Mouse (Mus musculus): Measurements from ENCODE around the gene Atg4c.

The Atg4c gene

DNA sequence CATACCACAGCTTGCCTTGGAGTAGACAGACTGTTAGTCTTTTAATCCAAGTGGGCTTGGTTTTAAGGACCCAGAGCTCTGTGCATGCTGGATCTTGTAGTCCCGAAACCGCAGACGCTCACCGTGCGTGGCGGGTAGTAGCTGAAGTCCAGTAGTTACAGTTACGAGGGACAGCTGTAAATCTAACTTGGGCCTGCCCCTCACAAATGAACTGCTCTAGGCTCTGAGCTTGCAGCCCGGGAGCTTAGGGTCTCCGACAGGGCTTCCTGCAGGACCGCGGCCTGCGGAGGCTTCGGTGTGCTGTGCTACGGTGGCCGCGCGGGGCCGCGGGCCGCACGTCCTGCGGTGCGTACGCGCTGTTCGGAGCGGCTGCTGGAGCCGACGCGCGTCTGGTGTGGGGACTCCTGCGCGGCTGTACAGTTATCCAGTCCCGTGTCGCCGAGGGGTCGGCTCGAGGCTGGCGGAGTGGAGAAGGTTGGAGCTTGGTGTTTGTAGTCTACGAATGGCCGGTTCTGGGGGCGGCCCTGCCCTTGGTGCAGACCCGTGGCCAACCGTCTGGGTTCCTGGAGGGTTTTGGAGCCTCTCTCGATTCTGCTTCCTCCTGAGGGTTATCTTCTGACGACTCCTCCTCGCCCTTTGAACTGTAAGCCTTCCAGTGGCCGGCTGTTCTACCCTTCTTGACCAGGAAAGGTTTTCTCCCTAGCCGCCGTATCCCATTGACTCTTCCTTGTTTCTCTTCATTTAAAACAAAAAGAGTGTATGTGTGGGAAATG is at the start of gene Atg4c:
Gene Atg4c, plus strand, starts transcription at position 125 of the 773 bp plus-strand sequence.
- peak; percentile 77 to 79 for DNase-seq

DNA sequence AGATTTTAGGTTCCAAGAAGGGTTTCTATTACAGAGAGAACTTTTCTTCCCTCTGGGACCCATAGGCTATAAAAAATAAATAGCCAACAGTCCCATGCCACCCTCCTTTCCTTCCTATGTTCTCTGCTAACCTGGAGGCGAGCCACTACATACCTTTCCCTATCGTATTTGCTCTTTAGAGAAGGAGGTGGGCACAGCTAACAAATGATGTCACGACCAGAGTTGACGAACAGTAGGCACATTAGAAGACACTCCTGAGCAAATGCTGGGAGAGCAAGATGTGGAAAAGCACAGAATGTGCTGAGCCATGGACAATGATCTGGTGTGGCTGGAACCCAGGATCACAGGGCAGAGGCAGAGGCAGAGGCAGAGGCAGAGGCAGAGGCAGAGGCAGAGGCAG is 42.3 kb upstream of the Atg4c start:
- no peak for DNase-seq

DNA sequence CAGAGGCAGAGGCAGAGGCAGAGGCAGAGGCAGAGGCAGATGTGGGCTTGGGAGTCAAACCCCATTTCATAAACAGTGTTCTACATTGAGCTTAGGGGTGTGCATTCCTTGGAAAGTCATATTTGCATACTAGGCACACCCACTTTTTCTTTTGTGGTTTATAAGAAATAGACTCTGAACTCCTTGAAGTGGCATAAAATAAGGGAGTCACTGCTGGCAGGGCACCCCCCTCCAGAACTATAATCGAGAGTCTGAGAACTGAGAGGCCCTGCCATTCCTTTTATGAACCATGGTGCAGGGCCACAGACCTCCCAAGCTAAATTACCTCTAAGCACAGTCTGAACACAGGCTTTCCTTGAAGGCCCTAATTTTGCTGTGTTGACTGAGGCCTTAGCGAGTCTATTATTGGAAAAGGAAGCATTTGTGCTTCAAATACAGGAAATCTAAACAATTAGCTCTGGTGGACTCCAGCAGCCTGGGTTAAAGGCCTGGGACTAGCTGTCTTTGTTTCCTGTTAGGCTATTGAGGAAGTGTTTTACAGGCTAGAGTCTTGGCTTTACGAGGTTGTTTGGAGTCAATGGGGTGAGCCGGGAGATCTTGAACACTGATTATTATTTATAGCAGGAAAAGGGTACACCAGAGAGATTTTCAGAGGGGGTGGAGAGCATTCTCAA is 41.7 kb upstream of the Atg4c start:
- peak; percentile 19 to 37 for DNase-seq

DNA sequence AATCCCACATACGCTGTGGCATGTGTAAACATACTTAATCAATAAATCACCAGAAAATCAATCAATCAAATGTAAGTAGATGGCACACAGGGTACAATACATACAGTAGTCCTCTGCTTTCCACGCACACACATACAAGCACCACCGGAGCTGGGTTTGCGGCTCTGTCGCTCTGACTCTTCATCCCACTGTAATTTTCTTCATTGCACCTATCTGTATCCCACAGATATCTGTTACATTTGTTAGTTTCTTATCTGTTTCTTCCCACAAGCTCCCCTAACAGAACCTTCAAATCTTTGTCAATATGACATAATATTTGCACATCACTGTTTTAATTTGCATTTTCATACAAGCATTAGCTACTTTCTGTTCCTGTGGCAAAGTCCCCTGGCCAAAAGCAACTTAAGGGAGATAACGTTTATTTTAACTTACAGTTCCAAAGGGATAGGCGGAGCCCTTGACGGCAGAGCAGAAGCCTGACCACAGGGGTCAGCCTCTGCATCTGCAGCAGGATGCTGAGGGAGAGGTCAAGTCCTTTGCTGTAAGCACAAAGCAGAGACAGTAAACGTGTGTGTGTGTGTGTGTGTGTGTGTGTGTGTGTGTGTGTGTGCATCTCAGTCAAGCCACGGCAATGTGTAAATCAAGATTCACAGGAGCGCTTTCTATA is 37.0 kb upstream of the Atg4c start:
- DNase-seq = no peak

DNA sequence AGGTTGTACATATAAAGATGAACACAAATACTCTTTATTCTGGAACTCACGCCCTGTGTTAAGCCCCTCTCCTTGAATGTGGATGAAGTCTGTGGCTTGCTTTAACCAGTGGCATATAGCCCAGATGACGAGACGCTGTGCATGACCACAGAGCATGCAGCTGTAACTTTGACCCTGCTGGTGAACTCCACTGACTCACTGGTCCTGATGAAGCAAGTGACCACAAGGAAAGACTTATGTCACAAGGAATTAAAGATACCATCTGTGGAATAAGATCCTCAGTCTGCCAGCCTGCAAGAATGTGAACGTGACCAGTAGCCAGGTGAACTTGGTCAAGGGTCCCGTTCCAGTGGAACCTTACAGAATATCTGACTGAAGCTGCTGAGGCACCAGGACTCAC is 35.2 kb upstream of the Atg4c start:
- no peak for DNase-seq

DNA sequence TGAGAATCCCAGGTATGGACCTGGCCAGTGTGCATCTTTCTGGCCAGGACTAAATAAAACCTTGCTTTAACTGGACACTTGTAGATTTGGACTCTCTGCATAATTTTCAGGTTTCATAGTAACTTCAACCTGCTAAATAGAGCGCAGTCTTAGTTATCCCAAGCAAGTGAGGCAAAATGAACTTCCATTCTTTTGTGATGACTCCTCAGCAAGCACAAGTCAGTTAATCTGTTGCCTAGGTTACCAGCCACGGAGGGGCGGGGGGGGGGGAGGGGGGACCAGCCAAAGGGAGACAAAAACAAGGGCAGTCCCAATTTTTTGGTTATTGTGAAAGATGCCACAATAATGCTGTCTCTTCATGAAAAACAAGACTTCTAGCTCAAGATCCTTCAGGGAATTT is 33.3 kb upstream of the Atg4c start:
- no peak for DNase-seq

DNA sequence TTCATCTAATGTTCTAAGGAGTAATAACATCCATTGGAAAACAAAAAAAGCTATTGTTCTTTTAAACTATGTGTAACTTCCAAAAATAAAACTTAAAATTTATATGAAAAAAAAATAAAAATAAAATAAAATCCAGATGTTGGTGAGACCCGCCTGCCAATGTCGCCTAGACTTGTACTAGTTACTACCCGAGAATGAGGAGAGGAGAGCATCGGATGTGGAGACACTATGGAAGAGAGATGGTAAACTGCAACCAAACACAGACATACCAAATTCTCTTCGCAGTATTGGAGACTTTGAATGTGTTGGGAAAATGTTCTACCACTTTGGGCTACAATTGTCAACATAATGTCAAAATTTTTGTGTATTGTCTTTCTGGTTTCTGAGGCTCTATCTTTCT is 32.8 kb upstream of the Atg4c start:
- DNase-seq = no peak

DNA sequence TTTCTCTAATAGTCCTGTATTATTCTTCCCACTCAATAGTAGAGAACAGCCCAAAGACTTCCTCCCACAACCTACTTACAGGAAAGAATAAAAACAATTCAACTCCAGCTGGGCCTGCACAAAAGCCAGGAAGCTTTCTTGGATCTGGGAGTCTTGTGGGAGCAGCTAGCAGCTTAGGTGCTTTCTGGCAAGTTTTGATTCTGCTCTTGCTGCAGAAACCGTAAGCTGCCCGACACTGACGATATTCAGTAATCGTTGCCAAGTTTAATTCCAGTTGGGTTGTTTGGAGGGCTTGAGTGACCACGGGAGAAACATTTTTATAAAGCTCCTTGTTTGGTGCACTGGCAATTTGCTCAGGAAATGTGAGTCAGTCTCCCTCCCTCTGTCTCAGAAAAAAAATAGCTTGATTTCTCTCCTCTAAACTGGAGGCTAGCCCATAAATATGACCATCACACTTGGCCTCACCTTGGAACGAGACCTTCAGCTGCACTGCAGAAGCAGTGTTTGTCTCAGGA is 32.2 kb upstream of the Atg4c start:
- no peak for DNase-seq

DNA sequence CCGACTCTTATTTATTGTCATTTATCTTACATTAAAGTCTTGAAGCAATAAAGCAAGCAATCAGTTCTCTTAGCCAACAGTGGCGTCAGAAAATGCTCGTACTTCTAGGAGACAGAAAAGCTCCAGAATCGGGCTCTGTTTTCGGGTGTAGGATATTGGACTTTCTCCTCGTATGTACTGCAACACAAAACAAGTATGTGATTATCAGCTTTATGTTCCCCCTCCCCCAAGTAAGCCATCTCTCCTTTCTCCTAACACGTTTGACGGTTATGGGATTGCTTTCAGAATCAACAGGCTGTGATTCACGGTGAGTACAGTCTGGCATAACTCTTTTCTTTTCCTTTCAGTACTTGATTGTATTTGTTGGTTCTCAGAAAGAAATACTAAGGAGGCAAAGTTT is 30.7 kb upstream of the Atg4c start:
- DNase-seq = no peak

DNA sequence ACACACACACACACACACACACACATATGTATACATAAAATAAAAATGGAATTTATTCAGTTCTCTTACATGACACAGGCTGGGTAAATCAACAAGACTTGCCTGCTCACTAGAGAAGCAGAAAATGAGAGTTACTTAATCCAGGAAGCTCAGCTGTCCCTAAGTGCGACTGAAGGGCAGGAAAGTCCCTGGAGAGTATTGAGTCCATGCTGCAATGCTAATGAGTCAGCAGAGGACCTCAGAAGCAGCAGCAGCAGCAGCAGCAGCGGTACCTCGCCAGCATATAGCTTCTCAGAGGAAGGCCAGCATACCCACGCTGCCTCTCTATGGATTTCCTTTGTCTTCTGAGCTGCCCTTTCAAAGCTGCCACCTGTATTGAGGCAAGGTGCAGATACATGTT is 30.2 kb upstream of the Atg4c start:
- no peak for DNase-seq

DNA sequence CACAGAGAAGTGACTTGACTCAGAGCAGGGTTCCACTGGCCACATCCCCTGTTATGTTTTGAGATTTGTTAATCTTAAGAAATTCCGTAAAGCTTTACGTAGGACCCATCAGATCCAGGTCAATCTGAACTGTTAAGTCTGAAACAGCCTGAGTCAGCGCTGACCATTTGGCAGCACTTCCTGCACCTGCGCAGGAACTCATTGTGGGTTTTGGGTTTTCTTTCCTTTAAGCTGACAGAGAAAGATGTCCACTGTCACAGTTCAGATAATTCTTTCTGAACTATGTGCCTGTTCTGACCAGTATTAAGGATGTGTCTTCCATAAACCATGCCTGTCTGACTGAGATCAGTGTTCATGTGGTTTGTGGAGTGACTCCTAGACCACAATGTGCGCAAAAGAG is 24.9 kb upstream of the Atg4c start:
- DNase-seq = no peak

DNA sequence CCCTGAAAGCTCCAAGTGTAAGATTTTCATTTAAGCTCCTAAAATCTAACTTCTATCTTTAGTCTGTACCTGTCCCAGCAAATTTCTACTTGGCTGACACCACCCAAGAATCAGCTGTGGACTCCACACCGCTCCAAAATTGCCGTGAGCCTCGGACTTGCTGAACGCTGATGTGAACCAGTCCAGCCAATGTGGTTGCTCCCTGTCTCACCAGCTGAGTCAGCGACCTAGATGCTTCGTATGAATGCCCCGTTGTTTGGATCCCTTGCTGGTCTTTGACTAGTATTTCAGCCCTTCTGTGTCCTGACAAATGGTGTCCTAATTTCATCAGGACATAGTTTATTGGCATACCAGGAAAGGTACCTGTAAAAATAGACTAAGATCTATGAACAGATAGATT is 19.5 kb upstream of the Atg4c start:
- no peak for DNase-seq

DNA sequence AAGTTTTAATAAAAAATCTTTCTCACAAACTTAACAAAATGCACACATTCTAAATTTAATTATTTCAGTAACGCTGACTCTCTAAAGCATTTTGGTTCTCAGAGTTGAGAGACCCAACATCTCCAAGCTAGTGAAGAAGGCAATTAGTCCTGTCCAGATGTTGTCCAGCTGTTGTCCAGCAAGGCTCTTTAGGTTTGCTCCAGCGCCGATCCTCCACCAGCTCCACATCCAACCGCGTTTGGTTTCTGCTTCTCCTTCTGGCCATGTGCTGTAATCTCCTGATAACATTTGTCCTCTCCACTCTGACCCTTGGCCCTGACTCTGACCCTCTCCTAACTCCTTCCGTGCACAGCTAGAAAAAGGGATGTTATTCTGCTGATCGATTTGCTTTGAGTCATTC is 16.9 kb upstream of the Atg4c start:
- no peak for DNase-seq

DNA sequence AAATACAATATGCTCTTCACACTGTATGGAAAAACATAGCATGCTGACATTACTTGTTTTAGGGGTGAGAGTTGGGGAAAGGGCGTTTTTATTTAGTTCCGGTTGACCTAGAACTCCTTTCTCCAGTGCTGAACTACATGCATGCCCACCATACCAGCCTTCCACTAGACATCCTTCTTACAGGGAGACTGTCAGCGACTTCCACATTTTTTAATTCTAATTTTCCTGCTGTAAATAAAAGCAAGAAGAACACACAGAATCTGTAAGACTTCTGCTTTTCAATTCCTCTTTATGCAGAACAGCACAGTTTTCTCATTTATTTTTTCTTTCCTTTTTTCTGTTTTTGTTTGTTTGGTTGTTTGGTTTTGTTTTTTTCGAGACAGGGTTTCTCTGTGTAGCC is 16.5 kb upstream of the Atg4c start:
- no peak for DNase-seq

DNA sequence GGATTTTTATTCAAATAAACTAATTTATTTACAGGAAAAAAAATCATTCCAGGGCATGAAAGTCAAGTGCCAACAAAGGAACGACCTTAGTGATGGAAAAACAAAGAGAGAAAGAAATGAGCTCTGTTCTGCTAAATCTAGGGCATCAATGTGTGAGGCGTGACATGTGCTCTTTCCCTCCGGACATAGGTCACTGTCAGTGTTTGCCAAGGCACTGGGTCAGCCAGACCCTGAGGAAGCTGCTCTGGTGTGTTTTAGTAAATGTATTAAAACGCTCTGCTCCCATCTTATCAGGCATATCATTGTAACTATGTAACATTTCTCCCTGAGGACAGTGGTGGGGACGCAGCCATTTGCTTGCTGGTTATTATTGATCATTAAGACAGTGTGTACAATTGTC is 14.9 kb upstream of the Atg4c start:
- peak in 1 of 2 experiments; percentile 19 for DNase-seq

DNA sequence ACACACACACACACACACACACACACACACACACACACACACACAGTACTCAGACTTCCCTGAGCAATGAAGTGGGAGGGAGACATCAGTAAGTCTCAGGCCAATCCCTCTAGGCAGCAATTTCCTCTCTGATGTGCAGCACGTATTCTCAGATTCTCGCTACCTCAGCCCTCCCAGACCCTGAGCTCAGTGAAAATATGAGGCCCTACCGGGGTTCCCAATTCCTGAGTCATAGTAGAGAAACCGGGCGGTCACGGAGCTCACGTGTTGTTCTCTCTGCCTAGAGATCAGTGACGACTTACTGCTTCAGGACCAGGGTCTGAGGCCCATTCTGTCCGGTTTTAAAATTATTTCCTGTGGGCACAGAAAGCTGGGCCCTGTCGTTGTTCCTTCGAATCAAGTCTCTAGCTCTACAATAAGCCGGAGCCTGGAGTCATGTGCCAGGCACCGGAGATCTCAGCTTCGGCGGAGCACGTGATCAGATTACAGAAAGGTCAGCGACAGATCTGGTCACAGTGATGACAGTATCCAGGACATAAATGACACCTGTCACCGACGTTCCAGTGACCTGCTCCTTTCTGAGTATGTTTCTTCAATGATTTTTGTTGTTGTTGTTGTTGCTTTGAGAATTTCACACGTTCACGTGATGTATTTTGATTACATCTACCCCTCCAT is 14.2 kb upstream of the Atg4c start:
- DNase-seq = no peak

DNA sequence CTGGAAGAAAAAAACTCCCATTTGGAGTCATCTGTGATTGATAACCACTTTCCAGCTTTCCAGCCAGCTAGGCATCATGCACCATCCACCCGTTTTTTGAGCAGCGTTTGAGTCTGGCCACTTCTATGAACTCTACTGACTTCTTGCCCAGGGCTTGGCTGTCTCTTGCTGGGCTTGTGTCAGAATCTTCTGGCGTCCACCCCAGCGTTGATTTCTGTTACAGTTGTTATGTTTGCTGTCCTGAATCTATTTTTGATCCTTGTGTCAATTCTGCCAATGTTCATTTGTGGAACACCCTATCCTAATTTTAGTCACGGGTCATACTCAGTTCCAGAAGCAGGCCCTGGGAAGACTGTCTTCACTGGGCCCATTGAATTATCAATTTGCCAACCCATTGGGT is 12.8 kb upstream of the Atg4c start:
- DNase-seq = no peak

DNA sequence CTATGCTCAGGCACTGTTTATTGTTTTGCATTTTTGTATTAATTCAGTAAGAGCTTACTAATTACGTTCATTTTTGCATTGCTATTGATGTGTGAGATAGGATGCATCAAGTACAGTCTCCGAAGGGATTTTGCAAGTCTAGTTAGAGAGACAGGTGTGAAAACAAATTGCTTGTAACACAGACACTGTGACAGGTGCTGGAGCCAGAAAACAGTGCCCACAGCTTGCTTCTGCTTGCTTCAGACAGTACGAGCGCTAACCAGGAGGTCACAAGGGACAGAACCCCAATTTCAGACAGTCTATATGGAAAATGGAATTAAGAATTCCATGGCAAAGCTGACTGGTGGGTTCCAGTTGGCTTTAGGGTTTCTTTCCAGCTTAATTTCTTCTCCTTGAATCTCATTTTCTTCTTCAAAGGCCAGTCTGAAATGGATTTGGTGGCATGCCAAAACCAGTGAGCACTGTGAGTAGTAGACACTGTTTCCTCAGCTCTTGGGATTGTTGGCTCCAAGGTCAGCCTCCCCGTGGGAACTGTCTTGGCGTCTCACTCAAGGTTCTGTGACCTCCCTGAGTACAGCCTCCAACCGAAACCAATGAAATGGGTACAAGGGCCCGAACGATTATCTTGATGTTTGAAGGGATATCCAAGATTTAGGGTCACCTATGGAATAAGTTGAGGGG is 11.9 kb upstream of the Atg4c start:
- no peak for DNase-seq

DNA sequence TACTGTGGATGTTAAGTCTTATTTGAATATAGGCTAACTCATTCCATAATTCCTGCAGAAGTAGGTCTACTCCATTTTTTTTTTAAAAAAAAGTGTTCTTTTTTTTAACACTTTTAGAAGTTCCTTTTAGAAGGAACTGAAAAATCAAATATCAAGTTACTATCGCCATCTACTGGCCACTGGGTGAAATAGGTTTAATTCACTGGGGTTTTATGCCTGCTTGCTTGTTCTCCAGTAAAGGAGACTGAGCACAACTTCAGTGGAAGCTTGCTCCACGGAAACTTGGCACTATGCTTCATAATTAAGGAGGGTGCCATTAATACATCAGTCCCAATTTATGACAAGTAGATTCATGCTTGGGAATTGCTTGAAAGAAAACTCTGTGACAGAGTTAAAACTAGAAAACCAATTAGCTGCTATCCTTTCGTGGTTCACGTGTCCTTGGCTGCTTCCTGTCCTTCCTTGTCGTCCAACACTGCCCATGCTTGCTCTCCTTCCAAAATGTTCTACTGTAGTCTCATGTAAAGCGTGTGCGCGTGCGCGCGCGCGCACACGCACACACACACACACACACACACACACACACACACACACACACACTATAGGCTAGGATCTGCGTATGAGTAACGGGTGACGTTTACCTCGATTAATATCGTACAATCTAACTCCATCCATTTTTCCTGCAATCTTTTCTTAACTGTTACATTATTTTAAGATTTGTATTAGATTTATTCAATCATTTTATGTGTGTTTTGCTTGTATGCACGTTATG is 10.9 kb upstream of the Atg4c start:
- no peak for DNase-seq

DNA sequence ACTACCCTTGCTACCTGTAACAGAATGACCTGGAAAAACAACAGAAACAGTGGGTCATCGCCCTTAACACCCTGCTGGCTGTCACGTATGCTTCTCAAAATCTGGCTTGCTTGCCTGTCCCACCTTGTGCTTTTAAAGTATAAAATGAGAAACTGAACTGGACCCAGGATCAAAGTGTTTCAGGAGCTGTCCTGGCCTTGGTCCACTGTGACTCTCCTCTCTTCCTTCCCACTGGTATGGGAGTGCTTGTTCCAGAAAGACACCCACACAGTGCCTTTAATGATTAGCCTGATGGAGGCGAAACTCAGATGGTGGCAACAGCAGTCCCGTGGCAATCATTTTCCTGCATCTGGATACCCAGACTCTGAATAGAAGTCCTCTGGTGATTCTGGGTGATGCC is 9.1 kb upstream of the Atg4c start:
- DNase-seq = peak in 1 of 2 experiments; percentile 20

DNA sequence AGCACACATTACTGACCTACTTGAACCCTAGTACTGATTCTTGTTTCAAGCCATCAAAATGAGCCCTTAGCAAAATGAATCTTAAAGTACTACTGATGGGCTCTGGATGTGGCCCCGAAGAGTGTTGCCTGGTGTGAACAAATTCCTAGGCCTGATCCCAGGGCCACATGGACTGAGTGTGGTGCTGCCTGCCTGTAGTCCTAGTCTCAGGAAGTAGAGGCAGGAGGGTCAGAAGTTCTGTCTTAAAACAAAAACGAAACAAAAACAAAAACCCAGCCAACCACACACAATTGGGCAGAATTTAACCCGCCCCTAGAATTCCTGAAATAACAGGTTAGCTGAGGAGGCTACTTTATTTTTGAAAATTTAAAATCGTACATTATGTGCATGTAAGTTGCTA is 8.4 kb upstream of the Atg4c start:
- DNase-seq = no peak

Data from kidney, adult 8-10 months (tissue).